Mouse (Mus musculus) CD8-positive naive resting alpha-beta T cell, adult 2 months (primary cell): ENCODE results near the gene Sdf2l1.
A peak's percentile ranks its signal among the peaks of the same experiment; 100 is the strongest.

Source experiments
- DNase-seq, 2 experiments: peaks; one replicate each; pipeline ENCODE4 v3.0.0; 2022; ENCODE audit warnings: low read depth in 2 of 2, low spot score in 2 of 2

Sdf2l1 gene

DNA sequence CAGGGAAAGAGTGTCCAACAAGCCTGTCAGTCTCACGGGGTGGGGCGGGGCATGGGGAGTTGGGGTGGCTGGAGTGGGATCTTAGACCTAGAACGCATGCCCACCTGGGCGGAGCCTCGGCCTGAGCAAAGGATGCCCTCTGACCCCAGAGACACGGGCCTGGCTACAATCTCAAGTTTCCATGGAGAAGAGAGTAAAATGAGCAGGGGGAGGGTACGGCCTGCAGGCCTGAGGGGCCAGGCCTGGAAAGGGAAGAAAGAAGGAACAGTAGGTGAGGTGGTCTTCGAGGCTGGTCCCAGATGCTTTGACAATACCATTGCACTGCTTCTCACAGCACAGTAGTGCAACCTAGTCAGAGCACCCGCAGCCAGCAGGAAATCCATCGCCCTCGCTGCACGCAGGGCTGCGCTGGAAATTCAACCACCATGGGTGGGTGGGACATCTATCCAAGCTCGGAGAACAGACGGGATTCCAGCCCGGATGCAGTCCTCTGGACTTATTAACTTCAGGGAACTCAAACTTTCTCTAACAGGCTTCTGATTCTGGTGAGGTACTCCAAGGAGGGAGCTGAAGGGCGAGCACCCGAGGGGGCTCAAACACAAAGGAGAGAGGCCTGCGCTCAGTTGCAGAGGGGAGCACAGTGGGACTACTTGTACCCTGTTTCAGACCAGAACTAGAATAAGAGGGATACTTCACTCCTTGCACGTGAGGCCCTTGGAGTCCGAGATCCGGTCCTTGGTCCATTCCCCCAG is 7.9 kb downstream of the Sdf2l1 start:
- DNase-seq: no peak

DNA sequence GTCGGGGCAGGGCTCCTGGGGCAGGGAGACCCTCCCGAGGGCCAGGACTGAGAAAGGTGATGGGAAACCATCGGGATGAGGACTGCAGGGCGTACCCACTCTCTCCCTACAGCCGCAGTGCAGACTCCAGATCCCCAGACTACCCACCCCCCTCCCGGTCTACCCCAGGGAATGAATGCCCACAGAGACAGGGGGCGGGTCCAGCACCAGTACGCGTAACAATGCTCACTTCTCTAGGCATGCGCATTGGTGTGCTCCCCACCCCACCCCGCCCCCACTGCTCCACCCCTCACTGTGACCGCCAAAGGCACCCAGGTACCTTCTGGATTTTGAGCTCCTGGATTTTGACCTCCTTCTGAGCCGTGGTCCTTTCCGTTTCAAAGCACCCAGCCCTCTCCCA is 10.6 kb downstream of the Sdf2l1 start:
- DNase-seq: no peak

DNA sequence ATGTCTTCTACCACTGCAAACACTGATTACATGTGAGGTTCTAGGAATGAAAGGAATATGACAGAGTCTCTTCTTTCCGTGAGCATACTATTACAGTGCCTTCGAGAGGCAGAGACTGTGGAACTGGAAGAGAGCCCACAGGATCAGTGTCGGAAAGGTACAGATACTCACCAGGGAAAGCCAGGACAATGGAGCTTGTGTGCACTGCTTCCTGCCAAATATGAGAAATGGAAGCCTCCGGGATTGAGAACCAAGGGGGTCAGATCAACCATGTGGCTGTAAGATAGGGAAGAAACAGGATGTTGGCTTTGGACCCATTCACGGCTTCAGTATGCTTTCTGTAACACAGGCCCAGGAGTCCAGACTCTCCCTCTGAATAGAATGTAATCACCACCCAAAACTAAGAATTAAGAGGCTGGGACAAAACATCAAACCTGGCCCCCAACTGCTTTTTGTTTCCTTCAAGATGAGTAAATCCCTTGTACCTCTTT is 14.8 kb downstream of the Sdf2l1 start:
- DNase-seq: no peak

DNA sequence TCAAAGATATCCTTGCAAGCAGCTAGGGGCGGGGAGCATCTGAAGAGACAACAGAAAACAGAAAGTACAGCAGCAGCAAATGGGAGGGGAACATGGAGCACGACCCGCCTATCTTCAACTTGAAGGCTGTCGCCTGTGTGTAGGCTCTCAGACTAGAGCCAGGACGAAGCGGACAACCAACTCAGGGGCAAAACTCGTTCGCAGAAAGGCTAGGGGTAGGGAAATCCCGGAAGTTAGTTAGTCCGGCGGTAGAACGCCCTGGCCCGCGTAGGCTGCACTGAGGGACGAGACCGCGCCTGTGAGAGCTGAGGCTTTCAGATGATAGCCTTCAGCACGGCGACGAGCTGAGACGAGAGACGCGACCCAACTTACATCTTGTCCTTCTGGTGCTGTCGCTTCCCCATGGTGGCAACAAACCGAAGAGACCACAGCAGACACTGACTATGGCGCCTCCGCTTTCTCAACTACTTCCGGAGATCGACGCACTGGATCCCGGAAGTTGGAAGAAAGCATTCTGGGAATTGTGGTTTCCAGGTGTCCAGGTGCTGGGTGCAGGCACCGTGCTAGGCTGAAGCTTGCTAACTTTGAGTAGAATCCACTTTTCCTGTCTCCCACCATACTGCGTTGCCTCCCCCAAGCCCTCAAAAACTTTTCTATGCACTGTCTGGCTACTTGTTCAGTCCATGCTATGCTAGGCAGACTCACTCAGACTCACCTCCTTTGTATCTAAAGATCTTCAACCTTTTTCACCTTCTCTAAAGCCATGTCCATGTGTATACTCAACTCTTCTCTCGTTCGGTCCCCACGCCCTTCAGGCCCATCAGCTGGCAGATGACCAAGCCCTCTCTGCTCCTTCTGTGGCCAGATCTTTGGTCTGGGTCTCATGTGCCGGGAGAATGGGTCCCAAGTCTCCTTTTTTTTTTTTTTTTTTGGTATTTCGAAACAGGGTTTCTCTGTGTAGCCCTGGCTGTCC is 21.1 kb downstream of the Sdf2l1 start, which contains the start of gene Ppil2:
TSS of gene Ppil2 (minus strand) at position 487 of the 973 bp plus-strand sequence.
- DNase-seq: peak; percentile 47 to 61

DNA sequence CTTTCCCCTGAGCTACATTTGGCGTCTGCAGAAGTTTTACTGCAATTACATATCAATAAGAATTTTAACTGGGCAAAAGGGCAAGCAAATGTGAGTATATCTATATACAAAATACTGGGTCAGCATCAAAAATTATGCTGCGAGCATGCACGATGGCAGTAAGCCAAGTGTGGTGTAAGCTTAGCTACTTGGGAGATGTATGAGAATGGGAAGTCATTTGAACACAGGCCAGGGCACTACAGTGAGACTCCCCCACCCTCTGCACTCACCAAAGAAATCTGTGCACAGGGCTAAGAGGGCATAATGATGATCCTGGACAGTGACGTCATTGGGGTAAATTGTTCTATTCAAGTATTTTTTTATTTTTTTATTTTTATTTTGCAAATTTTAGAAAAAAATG is 27.6 kb downstream of the Sdf2l1 start:
- no peak for DNase-seq

DNA sequence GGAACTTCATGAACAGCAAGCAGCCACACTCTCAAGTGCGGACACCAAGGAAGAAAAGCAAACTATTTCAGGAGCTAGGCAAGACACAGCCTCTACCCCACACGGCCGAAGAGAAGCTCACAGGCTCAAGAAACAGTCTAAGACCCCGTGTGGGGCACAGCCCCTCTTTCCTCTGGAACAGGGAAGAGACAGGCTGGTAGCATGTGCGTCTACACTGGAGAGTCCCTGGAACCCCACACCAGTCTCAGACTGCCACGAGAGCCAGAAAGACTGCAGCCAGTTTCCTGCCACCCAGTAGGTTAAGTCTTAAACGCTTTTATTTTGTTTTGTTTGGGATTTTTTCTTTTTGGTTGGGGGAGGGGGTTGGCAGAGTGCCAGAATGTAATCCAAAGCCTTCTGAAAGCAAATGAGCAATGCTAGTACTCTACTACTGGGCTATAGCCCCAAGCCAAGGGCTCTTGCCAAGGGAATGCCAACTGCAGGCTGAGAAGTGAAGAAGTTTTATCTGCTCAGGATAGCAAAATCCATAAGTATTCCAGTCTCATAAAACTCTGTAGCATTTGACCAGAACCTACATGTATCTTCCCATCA is 29.5 kb downstream of the Sdf2l1 start:
- DNase-seq: no peak

DNA sequence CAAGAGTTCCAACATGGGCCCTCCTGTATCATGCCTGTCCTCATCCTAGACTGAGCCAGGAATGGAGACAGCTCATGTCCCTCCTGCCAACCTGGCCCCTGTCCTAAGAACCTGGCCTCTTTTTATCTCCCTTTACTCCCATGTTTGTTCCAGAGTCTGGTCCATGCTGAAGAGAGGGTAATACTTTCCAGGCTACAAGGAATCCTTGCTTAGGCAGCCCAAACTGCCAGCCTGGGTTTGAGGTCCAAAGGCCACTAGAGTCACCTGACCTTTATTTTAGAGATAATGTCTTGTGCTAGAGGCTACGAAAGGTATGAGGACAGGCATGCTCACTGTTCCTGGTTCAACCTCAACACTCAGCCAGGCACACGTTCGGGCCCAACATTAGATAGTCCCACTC is 35.2 kb downstream of the Sdf2l1 start:
- DNase-seq: no peak

DNA sequence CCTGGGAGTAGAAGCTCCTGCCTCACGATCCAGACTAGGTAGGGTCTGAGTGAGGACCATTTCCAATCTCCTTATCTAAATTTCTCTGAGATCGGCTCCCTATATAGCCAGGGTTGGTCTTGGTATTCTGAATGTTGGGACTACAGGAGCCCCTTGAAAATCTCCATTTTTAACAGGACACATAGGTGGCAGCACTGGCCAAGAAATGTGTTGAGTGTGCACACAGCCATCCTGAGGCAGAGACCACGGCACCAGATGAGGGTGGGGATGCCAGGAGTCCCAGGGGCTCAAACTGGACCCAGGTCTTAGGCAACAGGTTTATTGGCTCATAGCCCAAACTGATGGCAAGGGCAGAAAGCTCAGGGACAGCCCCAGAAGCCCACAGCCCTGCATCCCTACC is 43.8 kb downstream of the Sdf2l1 start:
- no peak for DNase-seq

DNA sequence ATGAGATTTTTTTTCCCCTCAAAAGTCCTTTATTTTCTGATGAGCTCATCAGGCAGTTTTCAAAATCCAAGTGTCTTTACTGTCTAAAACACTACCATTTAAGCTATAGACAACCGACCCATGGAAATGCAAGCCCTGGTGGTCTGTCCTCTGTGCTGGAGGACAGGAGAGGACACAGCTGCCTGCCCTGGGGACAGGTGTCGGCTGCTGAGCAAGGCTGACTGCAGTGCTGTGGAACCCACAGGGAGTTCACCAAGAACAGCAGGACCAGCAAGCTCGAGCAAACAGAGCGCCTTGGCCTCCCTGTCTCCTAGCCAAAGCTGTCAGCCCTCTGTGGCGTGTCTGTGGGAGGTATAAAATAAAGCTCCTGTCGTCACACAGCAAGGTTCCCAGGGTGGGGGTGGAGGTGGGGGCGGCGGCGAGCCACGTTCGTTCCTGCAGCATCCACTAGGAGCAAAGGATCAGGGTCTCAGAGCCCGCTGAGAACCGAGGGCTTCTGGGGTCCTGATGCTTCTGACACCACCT is 45.5 kb downstream of the Sdf2l1 start:
- DNase-seq: no peak

DNA sequence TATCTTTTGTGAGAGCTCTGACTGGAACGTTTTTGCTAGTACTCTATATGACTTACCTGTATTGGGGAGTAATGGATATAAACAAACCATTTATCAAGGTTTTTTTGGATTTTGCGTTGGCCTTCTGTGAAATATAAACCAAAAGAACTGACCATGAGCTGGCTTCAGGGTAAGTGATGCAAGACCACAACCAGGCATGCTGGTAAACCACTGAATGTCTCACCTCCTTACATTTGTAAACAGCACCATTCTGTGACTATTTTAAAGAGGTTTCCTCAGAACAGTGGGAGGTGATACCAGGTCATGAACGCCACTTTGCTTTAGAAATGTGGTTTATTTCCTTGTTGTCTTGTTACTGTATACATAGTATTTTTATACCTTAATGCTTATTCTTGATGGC is 45.9 kb downstream of the Sdf2l1 start:
- DNase-seq: no peak

DNA sequence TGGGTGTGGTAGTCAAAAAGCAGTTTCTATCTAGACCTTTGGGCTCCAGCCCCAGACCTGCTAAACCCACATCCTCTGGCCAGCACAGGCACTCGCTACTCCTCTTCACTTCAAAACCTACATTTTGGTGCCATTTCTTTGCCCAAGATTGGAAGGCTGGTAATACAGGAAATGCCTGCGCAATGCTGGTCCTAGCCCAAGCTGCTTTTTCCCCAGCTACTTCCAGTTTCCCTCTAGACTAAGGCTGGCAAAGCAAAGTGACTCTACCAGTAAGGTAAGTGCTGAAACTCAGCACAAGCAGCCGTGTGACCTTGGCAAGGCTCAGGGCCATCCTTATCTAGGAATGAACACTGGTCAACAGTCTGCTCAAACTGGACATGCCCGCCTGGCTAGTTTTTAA is 46.5 kb downstream of the Sdf2l1 start:
- no peak for DNase-seq

DNA sequence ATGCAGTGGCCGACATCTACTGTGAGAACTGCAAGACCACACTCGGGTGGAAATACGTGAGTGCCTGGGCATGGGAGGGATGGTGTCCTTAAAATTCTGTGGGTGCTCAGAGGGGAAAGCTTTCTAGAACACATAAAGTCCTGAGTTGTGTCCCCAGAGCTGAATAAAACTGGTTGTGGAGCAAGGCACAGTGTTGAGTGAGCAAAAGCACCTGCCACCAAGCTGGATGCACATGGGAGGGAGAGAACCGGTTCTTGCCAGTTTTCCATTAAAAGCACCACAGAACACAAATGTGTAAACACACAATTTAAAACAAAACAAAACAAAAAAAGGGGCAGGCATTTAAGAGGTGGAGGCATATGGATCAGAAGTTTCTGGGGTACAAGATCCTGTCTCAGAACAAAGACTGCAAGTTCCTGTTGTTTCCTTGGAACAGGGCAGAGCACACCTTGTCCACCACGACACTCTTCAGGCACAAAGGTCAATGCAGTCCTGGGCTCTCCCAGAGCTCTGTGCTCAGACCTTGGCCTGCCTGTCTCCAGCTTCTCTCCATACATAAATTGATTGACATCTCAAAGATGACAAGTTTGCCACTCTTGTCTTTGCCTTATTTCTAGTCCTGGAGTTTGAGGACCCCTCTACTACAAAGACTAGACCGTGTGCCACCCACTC is 49.9 kb downstream of the Sdf2l1 start:
- no peak for DNase-seq
